Mouse (Mus musculus) hindbrain, embryonic 16.5 days (tissue): ENCODE measurements at regions not wholly inside any gene's neighbourhood (a gene's known extent, or its start where the extent isn't known, plus 50 kb on each side); places are given as distances from the start of the nearest gene placed in this dataset.
"Not testable (repeated sequence)": the region's sequence is repeated elsewhere in the genome, so short reads cannot be mapped to it uniquely, and the experiment has no call there.

ENCODE experiments used
- ATAC-seq: fragments of 200-750 bp; cut with Nextera tagmentation; 2 replicates; pipeline ENCODE4 v1.8.0; 2017; ENCODE audit warnings: moderate TSS enrichment, moderate library complexity
- H3K27ac ChIP-seq: fragments of 300-500 bp; sonication (generic); 2 replicates; pipeline ENCODE4 v1.5.1; 2014; ENCODE audit warnings: low read depth, mild to moderate bottlenecking, control low read depth, low read length, moderate library complexity
- H3K27me3 ChIP-seq: fragments of 300-500 bp; sonication (generic); replicated peaks from 2 replicates; pipeline ENCODE4 v1.6.1; 2014; ENCODE audit warnings: low read length; ENCODE audit not compliant: control insufficient read depth, insufficient read depth
- H3K36me3 ChIP-seq: fragments of 300-500 bp; sonication (generic); 2 replicates; pipeline ENCODE4 v1.6.1; 2014; ENCODE audit warnings: mild to moderate bottlenecking, low read length, moderate library complexity, mixed read lengths; ENCODE audit not compliant: control insufficient read depth, insufficient read depth
- H3K4me1 ChIP-seq: fragments of 300-500 bp; sonication (generic); 2 replicates; pipeline ENCODE4 v1.6.1; 2014; ENCODE audit warnings: low read depth, low read length; ENCODE audit not compliant: control insufficient read depth, insufficient read depth
- H3K4me2 ChIP-seq: fragments of 300-500 bp; sonication (generic); 2 replicates; pipeline ENCODE4 v1.6.1; 2014; ENCODE audit warnings: mild to moderate bottlenecking, low read length, control low read depth, moderate library complexity
- H3K4me3 ChIP-seq: fragments of 300-500 bp; sonication (generic); 2 replicates; pipeline ENCODE4 v1.5.1; 2014; ENCODE audit warnings: mild to moderate bottlenecking, low read length, control low read depth, moderate library complexity
- H3K9ac ChIP-seq: fragments of 300-500 bp; sonication (generic); 2 replicates; pipeline ENCODE4 v1.6.1; 2014; ENCODE audit warnings: low read depth, mild to moderate bottlenecking, control low read depth, low read length, moderate library complexity
- H3K9me3 ChIP-seq: fragments of 300-500 bp; sonication (generic); 2 replicates; pipeline ENCODE4 v1.6.1; 2014; ENCODE audit warnings: mild to moderate bottlenecking, low read length, moderate library complexity; ENCODE audit not compliant: control insufficient read depth
- WGBS: fragments of 180-500 bp; shearing (Covaris S2); extraction: QIAGEN DNeasy Blood & Tissue Kit; methylation state at CpG from one replicate; pipeline ENCODE4 v1.1.7; 2014; 5-methylcytosine and 5-hydroxymethylcytosine counted together

- Histone ChIP-seq H3K4me1 (no peaks in the 10 kb centered on the region), H3K27ac (no peak overlapping the region), H3K4me2 (no peak overlapping the region), H3K27me3 (no peaks in the 10 kb centered on the region), H3K9ac (no peak overlapping the region), H3K9me3 (no peaks in the 10 kb centered on the region), H3K4me3 (no peak overlapping the region), H3K36me3 (no peaks in the 10 kb centered on the region)
- no peak for ATAC-seq
- WGBS, result 47% methylated on average over 2 of the region's 2 CpGs
Measured at GRCm38 (mm10) chr7:88680849-88681248, 250.8 kb downstream of the Rab38 start.

DNA sequence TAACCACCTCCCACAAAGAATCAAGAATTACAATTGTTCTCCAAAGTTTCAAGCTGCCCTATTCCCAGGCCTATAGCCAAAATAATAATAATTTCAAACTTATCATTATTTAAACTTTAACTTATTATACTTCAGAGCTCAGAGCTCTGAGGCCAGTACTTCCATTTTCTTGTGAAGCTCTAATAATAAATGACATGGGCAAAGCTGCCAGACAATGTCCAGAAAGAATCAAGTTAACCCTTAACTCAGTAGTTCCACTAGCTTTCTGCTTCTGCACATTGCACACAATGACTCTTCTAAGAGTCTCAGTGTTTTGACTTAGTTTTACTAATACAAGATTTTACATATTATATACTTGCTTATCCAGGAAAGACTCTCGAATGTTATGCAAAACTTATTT, 291.0 kb downstream of the Rab38 start:
- H3K4me1 ChIP-seq, H3K4me2 ChIP-seq, H3K27me3 ChIP-seq, H3K4me3 ChIP-seq, ATAC-seq, H3K36me3 ChIP-seq, H3K9me3 ChIP-seq, H3K9ac ChIP-seq, H3K27ac ChIP-seq: not testable (repeated sequence)
- WGBS, result 92% methylated on average over 1 of the region's 1 CpGs

DNA sequence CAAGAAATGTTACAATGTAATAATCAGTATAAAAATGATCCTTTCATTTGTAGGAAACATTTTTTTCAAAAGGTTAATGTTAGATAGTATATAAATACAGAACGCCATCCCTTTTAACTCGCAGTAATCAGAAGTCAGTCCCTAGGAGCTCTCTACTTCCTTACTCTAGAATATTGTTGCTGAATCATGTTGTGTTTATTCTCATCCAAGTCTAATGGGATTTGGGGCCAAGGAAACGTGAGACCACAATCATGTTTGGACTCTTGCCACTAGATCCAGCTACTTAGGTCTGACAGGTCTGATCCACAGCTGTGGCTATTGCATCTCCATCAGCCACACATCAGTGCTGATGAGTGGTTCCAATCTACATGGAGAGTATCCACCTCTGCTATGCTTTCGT, 304.4 kb downstream of the Rab38 start:
- no peak overlapping the region for H3K9ac ChIP-seq
- no peaks in the 10 kb centered on the region for H3K4me1 ChIP-seq
- no peaks in the 10 kb centered on the region for H3K9me3 ChIP-seq
- H3K36me3 ChIP-seq, result no peaks in the 10 kb centered on the region
- no peak overlapping the region for H3K27ac ChIP-seq
- H3K4me3 ChIP-seq, result no peak overlapping the region
- ATAC-seq, result no peak
- no peak overlapping the region for H3K4me2 ChIP-seq
- 87% methylated on average over 4 of the region's 4 CpGs for WGBS
- no peaks in the 10 kb centered on the region for H3K27me3 ChIP-seq

DNA sequence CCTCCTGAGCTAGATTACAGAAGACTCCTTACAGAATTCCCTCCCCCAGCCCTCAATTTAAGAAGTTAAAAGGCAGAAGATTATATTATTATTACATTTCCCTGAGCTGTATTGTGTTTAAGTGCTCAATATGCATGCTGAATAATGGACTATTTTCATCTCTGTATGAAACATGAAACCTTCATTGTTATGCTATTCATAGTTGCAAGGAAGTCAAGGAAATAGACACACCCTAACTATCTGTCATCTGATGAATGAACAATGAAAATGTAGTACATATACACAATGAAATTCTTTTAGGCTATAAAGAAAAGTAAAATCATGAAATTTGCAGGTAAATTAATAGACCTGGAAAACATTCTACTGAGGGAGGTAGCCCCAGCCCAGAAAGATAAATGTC, 305.7 kb downstream of the Rab38 start:
- H3K36me3 ChIP-seq, result no peaks in the 10 kb centered on the region

DNA sequence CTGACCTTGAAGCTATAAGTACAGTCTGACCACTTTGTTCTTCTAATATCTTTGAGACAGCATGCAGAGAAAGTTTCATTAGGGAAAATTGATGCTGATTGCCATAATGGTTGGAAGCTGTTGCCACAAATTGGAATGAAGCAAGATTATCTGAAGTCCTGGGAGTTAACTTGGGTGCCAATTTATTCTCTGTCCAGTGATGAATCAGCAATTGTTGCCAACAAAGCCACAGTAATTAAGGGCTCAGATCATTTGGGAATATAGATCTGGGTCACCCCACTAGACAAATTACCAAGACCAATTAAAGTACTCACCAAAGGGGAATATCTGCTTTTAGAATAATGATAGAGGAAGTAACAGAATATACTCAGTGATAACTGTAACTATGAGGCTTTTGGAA, 347.3 kb downstream of the Rab38 start:
- no peak overlapping the region for H3K4me2 ChIP-seq

More for the DNA sequence above, 305.7 kb downstream of the Rab38 start:
- Histone ChIP-seq H3K27me3 (no peaks in the 10 kb centered on the region), H3K4me1 (no peaks in the 10 kb centered on the region), H3K9me3 (no peaks in the 10 kb centered on the region), H3K27ac (no peak overlapping the region), H3K4me3 (no peak overlapping the region), H3K9ac (no peak overlapping the region), H3K4me2 (no peak overlapping the region)
- ATAC-seq, result no peak

DNA sequence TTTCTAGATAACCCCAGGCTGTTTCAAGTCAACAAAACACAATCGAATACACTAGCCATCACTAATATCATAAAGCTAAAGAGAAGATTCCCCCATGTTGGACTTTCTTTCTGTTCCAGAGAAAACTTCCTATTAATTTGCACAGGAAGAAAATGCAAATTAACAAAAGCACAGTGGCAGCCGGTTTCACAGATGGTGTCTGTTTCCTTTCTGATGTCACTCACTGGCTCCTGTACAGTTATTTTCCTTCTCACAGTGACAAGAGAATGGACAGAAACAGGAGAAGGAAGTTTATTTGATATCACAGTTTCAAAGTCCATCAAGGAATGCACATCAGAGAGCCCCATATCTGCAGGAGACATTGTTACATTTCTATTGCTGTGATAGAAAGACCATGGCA, 352.8 kb downstream of the Rab38 start:
- Histone ChIP-seq H3K9ac (no peak overlapping the region), H3K4me1 (no peaks in the 10 kb centered on the region), H3K27me3 (no peaks in the 10 kb centered on the region), H3K4me2 (no peak overlapping the region), H3K27ac (no peak overlapping the region), H3K4me3 (no peak overlapping the region), H3K36me3 (no peaks in the 10 kb centered on the region), H3K9me3 (no peaks in the 10 kb centered on the region)
- WGBS, result 86% methylated on average over 2 of the region's 2 CpGs
- ATAC-seq, result no peak

More for the DNA sequence above, 347.3 kb downstream of the Rab38 start:
- ATAC-seq, result no peak
- Histone ChIP-seq H3K27ac (no peak overlapping the region), H3K36me3 (no peaks in the 10 kb centered on the region), H3K27me3 (no peaks in the 10 kb centered on the region), H3K4me3 (no peak overlapping the region), H3K9me3 (no peaks in the 10 kb centered on the region), H3K4me1 (no peaks in the 10 kb centered on the region), H3K9ac (no peak overlapping the region)

GRCm38 (mm10) chr7:88808175-88808574, 378.1 kb downstream of the Rab38 start:
- Histone ChIP-seq H3K9me3 (no peaks in the 10 kb centered on the region), H3K36me3 (no peaks in the 10 kb centered on the region), H3K9ac (no peak overlapping the region), H3K4me1 (no peaks in the 10 kb centered on the region), H3K27me3 (no peaks in the 10 kb centered on the region), H3K4me2 (no peak overlapping the region), H3K27ac (no peak overlapping the region), H3K4me3 (no peak overlapping the region)
- ATAC-seq, result no peak
- WGBS, result 57% methylated on average over 3 of the region's 3 CpGs

DNA sequence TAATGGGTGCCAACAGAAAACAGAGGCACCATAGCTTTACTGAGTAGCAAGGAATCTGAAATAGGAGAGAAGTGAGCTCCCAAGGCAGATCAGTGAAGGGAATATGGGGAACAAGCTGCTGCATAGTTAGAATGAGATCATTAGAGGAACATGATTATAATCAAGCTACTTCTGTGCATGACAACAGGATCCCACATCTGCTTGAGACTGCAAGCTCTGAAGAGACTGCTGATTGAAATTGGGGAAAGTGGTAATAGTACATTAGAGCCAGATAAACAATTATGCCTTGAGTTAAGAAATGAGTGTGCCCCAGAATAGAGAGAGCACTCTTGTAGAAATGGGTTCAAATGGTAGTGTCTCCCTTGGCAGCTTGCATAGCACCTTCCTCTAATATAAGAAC, 380.1 kb downstream of the Rab38 start:
- ATAC-seq, result peak; percentile 27; the same call in 1 of the 2 replicates
- no peaks in the 10 kb centered on the region for H3K27me3 ChIP-seq
- H3K4me3 ChIP-seq, result no peak overlapping the region
- no peak overlapping the region for H3K9ac ChIP-seq
- no peaks in the 10 kb centered on the region for H3K4me1 ChIP-seq
- H3K9me3 ChIP-seq, result no peaks in the 10 kb centered on the region
- no peak overlapping the region for H3K4me2 ChIP-seq
- H3K36me3 ChIP-seq, result no peaks in the 10 kb centered on the region
- H3K27ac ChIP-seq, result no peak overlapping the region

DNA sequence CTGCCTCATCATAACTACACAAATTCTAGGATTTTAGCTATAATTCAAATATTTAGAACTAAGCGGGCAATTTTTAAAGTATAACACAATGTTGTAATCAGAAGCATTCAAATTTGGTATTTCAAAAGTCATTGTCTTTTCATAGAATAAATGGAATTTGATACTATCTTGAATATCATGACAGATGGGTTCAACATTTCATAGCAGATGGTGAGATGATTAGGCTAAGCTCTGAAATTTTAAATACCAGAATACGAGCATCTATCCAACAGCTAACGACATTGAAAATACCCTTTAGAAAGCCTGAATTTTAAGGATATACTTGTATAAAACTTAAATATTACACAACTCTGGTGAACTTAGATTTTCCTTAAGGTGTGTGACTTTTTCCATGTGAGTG, 390.1 kb downstream of the Rab38 start:
- H3K4me1 ChIP-seq, result no peaks in the 10 kb centered on the region
- H3K27ac ChIP-seq, result no peak overlapping the region
- H3K9ac ChIP-seq, result no peak overlapping the region
- H3K4me3 ChIP-seq, result no peak overlapping the region
- H3K36me3 ChIP-seq, result no peaks in the 10 kb centered on the region
- ATAC-seq, result no peak
- no peaks in the 10 kb centered on the region for H3K9me3 ChIP-seq
- no peaks in the 10 kb centered on the region for H3K27me3 ChIP-seq
- WGBS, result 91% methylated on average over 3 of the region's 3 CpGs
- H3K4me2 ChIP-seq, result no peak overlapping the region

DNA sequence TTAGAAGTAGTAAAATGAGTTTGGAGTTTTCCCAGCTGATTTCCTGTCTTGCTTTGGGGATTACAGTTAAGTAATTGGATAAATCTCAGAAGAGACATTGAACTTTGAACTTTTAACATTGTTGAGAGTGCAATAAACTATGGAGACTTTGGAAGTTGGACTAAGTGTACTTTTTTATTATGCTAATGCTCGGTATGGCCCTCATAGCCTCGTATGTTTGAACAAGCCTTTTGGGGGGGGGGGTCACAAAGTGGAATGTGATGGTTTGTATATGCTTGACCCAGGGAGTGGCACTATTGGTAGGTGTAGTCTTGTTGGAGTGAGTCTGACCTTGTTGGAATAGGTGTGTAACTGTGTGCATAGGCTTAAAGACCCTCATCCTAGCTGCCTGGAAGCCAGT, 396.4 kb downstream of the Rab38 start:
- H3K27ac ChIP-seq, result no peak overlapping the region
- H3K36me3 ChIP-seq, result no peaks in the 10 kb centered on the region
- H3K4me2 ChIP-seq, result no peak overlapping the region
- no peaks in the 10 kb centered on the region for H3K9me3 ChIP-seq
- no peak overlapping the region for H3K9ac ChIP-seq
- no peak for ATAC-seq
- no peak overlapping the region for H3K4me3 ChIP-seq
- H3K27me3 ChIP-seq, result no peaks in the 10 kb centered on the region
- WGBS, result 85% methylated on average over 2 of the region's 2 CpGs
- H3K4me1 ChIP-seq, result no peaks in the 10 kb centered on the region
